Mouse (Mus musculus): Measurements from ENCODE around the gene Psme2.

GRCm38 (mm10) chr14:55580731-55581130 is 10.2 kb downstream of the Psme2 start:
- TF ChIP-seq MAX (IDR thresholded peaks at IDR 0.05; ENCODE audit: low read length) (no peak), EP300 (IDR thresholded peaks at IDR 0.05; ENCODE audit: low read length) (no peak), CTCF (conservative IDR thresholded peaks at IDR 0.05 in 1 of 2, IDR thresholded peaks at IDR 0.05 in 1 of 2; ENCODE audit: low read depth in 2 of 2, low read length in 2 of 2) (no peak), TCF12 (IDR thresholded peaks at IDR 0.05; ENCODE audit: low read depth, low read length) (no peak), E2F4 (IDR thresholded peaks at IDR 0.05; ENCODE audit: insufficient replicate concordance, low read depth, low read length) (no peak), NRF1 (IDR thresholded peaks at IDR 0.05; ENCODE audit: low read depth, low read length) (no peak)
